Mouse (Mus musculus) urinary bladder, adult 18-20 months (tissue): ENCODE data around the gene Prmt3.
A peak's percentile ranks its signal among the peaks of the same experiment; 100 is the strongest.

Experiments used
- DNase-seq, 2 experiments: peaks; one replicate each; pipeline ENCODE4 v3.0.0; 2022; ENCODE audit warnings: low spot score in 2 of 2, mixed read lengths in 2 of 2

The Prmt3 gene

GRCm38 (mm10) chr7:49778114-49778901, at the start of gene Prmt3:
TSS of gene Prmt3 (plus strand) at chr7:49778346.
- peak; percentile 93 to 95 for DNase-seq

GRCm38 (mm10) chr7:49734342-49734741, 43.8 kb upstream of the Prmt3 start:
- no peak for DNase-seq

- no peak for DNase-seq
Measured at GRCm38 (mm10) chr7:49739448-49739847, 38.7 kb upstream of the Prmt3 start.

- no peak for DNase-seq
Measured at GRCm38 (mm10) chr7:49741474-49741873, 36.7 kb upstream of the Prmt3 start.

- no peak for DNase-seq
Measured at GRCm38 (mm10) chr7:49741923-49742322, 36.2 kb upstream of the Prmt3 start.

GRCm38 (mm10) chr7:49751148-49751547, 27.0 kb upstream of the Prmt3 start:
- DNase-seq: no peak

- no peak for DNase-seq
Measured at GRCm38 (mm10) chr7:49752730-49753506, 25.2 kb upstream of the Prmt3 start.

GRCm38 (mm10) chr7:49754767-49755166, 23.4 kb upstream of the Prmt3 start:
- peak in 1 of 2 experiments; percentile 11 for DNase-seq

GRCm38 (mm10) chr7:49758934-49759571, 19.1 kb upstream of the Prmt3 start, which contains the start of gene Htatip2:
TSS of gene Htatip2 (plus strand) at chr7:49759115.
- DNase-seq: peak; percentile 42 to 56

GRCm38 (mm10) chr7:49762605-49763004, 15.5 kb upstream of the Prmt3 start:
- DNase-seq: peak; percentile 48 to 59

GRCm38 (mm10) chr7:49764011-49764716, 14.0 kb upstream of the Prmt3 start:
- DNase-seq: peak in 1 of 2 experiments; percentile 10

GRCm38 (mm10) chr7:49766166-49766565, 12.0 kb upstream of the Prmt3 start:
- no peak for DNase-seq

GRCm38 (mm10) chr7:49768509-49768908, 9.6 kb upstream of the Prmt3 start:
- DNase-seq: no peak

GRCm38 (mm10) chr7:49774396-49774795, 3.8 kb upstream of the Prmt3 start:
- DNase-seq: no peak

GRCm38 (mm10) chr7:49777585-49777984, 561 bp upstream of the Prmt3 start:
- no peak for DNase-seq

GRCm38 (mm10) chr7:49778904-49779615, 914 bp downstream of the Prmt3 start:
- no peak for DNase-seq

GRCm38 (mm10) chr7:49783017-49783416, 4.9 kb downstream of the Prmt3 start:
- no peak for DNase-seq

- DNase-seq: no peak
Measured at GRCm38 (mm10) chr7:49785141-49785540, 7.0 kb downstream of the Prmt3 start.

- DNase-seq: no peak
Measured at GRCm38 (mm10) chr7:49786618-49787382, 8.7 kb downstream of the Prmt3 start.

GRCm38 (mm10) chr7:49787383-49787645, 9.2 kb downstream of the Prmt3 start:
- DNase-seq: no peak

- no peak for DNase-seq
Measured at GRCm38 (mm10) chr7:49794304-49794703, 16.2 kb downstream of the Prmt3 start.
